Mouse (Mus musculus) hindbrain, embryonic 16.5 days (tissue): ENCODE data around the gene Babam2. TPM values are rescaled to one million over a fixed set of nuclear protein-coding genes. Genes with fewer than 3 reads are reported as not detected.

Experiments
- ATAC-seq: fragments of 200-750 bp; cut with Nextera tagmentation; 2 replicates; pipeline ENCODE4 v1.8.0; 2017; ENCODE audit warnings: moderate TSS enrichment, moderate library complexity
- H3K27ac ChIP-seq: fragments of 300-500 bp; sonication (generic); 2 replicates; pipeline ENCODE4 v1.5.1; 2014; ENCODE audit warnings: low read depth, mild to moderate bottlenecking, control low read depth, low read length, moderate library complexity
- H3K27me3 ChIP-seq: fragments of 300-500 bp; sonication (generic); replicated peaks from 2 replicates; pipeline ENCODE4 v1.6.1; 2014; ENCODE audit warnings: low read length; ENCODE audit not compliant: control insufficient read depth, insufficient read depth
- H3K36me3 ChIP-seq: fragments of 300-500 bp; sonication (generic); 2 replicates; pipeline ENCODE4 v1.6.1; 2014; ENCODE audit warnings: mild to moderate bottlenecking, low read length, moderate library complexity, mixed read lengths; ENCODE audit not compliant: control insufficient read depth, insufficient read depth
- H3K4me1 ChIP-seq: fragments of 300-500 bp; sonication (generic); 2 replicates; pipeline ENCODE4 v1.6.1; 2014; ENCODE audit warnings: low read depth, low read length; ENCODE audit not compliant: control insufficient read depth, insufficient read depth
- H3K4me2 ChIP-seq: fragments of 300-500 bp; sonication (generic); 2 replicates; pipeline ENCODE4 v1.6.1; 2014; ENCODE audit warnings: mild to moderate bottlenecking, low read length, control low read depth, moderate library complexity
- H3K4me3 ChIP-seq: fragments of 300-500 bp; sonication (generic); 2 replicates; pipeline ENCODE4 v1.5.1; 2014; ENCODE audit warnings: mild to moderate bottlenecking, low read length, control low read depth, moderate library complexity
- H3K9ac ChIP-seq: fragments of 300-500 bp; sonication (generic); 2 replicates; pipeline ENCODE4 v1.6.1; 2014; ENCODE audit warnings: low read depth, mild to moderate bottlenecking, control low read depth, low read length, moderate library complexity
- H3K9me3 ChIP-seq: fragments of 300-500 bp; sonication (generic); 2 replicates; pipeline ENCODE4 v1.6.1; 2014; ENCODE audit warnings: mild to moderate bottlenecking, low read length, moderate library complexity; ENCODE audit not compliant: control insufficient read depth
- WGBS: fragments of 180-500 bp; shearing (Covaris S2); extraction: QIAGEN DNeasy Blood & Tissue Kit; methylation state at CpG from one replicate; pipeline ENCODE4 v1.1.7; 2014; 5-methylcytosine and 5-hydroxymethylcytosine counted together
- polyA plus RNA-seq: library from polyadenylated mRNA; unstranded; fragments of >200 nt; fragmentation: Nextera tagmentation; extraction: Ambion mirVana; gene quantifications from 2 replicates; pipeline ENCODE4 v1.2.1, GENCODE M21; 2015

Babam2 gene
- polyA plus RNA-seq, 1 experiment from 2014 or later, result 49.0 TPM

DNA sequence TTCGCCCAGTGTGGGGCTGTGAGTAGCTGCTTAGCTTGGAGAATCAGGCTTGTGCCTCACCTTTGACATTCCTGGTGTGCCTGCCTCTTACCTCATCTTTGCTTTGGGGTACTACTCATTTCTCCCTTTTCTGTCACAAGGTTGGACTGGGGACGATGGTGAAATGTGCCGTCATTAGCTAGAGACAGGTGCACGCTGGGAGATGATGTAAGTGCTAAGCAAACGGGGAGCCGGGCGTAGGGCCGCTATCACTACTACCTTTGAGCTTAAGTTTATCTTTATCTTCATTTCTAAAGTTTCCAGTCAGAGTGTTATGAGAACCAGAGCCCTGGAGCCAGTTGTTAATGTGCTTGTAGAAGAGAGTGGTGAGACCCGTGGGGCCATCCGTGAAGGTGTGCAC lies 131.3 kb downstream of the Babam2 start:
- no peak overlapping the region for H3K4me2 ChIP-seq
- no peak overlapping the region for H3K9ac ChIP-seq
- no peaks in the 10 kb centered on the region for H3K36me3 ChIP-seq
- WGBS, result 93% methylated on average over 10 of the region's 10 CpGs
- no peak overlapping the region for H3K27ac ChIP-seq
- H3K4me1 ChIP-seq, result no peaks in the 10 kb centered on the region
- H3K9me3 ChIP-seq, result no peaks in the 10 kb centered on the region
- no peak overlapping the region for H3K4me3 ChIP-seq
- no peak for ATAC-seq
- H3K27me3 ChIP-seq, result no peaks in the 10 kb centered on the region

DNA sequence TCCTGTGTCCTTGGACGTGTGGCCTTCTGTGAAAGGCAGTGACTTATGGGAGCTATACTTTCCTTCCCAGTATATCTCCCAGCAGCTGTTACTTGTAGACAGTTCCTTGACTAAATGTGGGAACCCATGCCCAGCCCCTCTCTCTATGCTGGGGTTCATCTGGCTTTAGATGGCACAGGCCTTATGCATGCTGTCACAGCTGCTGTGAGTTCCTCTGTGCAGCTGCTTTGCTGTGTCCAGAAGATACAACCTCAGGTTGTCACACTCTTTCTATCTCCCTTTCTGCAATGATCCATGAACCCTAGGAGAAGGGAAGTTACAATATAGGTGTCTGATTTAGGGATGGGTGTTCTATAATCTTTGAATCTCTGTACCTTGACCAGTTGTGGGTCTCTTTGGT lies 132.1 kb downstream of the Babam2 start:
- H3K27me3 ChIP-seq, result no peaks in the 10 kb centered on the region
- H3K4me1 ChIP-seq, result no peaks in the 10 kb centered on the region
- H3K9me3 ChIP-seq, result no peaks in the 10 kb centered on the region; the same call in 1 of the 2 replicates
- no peak overlapping the region for H3K4me3 ChIP-seq
- no peaks in the 10 kb centered on the region for H3K36me3 ChIP-seq
- WGBS, result 77% methylated on average over 1 of the region's 1 CpGs
- H3K4me2 ChIP-seq, result no peak overlapping the region
- H3K9ac ChIP-seq, result no peak overlapping the region
- ATAC-seq, result no peak
- no peak overlapping the region for H3K27ac ChIP-seq

GRCm38 (mm10) chr5:31831587-31831986 lies 134.1 kb downstream of the Babam2 start:
- no peak overlapping the region for H3K9ac ChIP-seq
- WGBS, result 84% methylated on average over 1 of the region's 1 CpGs
- H3K27ac ChIP-seq, result no peak overlapping the region
- H3K4me1 ChIP-seq, result no peaks in the 10 kb centered on the region
- no peaks in the 10 kb centered on the region for H3K36me3 ChIP-seq
- H3K4me2 ChIP-seq, result no peak overlapping the region
- H3K4me3 ChIP-seq, result no peak overlapping the region
- H3K9me3 ChIP-seq, result peaks cover 2% of the 10 kb centered on the region; the same call in 1 of the 2 replicates
- no peaks in the 10 kb centered on the region for H3K27me3 ChIP-seq
- no peak for ATAC-seq

GRCm38 (mm10) chr5:31835691-31836090 lies 138.2 kb downstream of the Babam2 start:
- 87% methylated on average over 2 of the region's 2 CpGs for WGBS
- H3K27ac ChIP-seq, result no peak overlapping the region
- no peak overlapping the region for H3K9ac ChIP-seq
- ATAC-seq, result no peak
- H3K27me3 ChIP-seq, result no peaks in the 10 kb centered on the region
- H3K4me1 ChIP-seq, result no peaks in the 10 kb centered on the region
- no peak overlapping the region for H3K4me2 ChIP-seq
- no peak overlapping the region for H3K4me3 ChIP-seq
- H3K36me3 ChIP-seq, result no peaks in the 10 kb centered on the region
- H3K9me3 ChIP-seq, result peaks cover 2% of the 10 kb centered on the region; the same call in 1 of the 2 replicates

DNA sequence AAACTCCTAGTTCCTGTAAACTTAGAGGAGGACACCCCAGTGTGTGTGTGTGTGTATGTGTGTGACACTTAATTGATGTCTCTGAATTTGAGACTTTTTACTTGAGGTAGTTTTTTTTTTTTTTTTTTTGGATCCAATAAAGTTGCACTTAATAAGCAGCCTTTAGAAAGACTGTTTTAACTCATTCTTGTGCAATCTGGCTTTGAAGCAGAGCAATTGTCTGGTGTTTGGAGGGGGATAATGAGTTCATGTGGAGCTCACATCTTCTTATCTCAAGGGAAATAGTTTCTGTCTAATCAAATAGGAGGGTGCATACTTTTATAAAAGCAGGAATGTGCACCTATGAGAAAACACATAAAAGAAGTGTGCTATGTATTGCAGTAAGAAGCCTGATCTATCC lies 142.5 kb downstream of the Babam2 start:
- H3K36me3 ChIP-seq, result no peaks in the 10 kb centered on the region
- no peak overlapping the region for H3K4me3 ChIP-seq
- no peak for ATAC-seq
- no peaks in the 10 kb centered on the region for H3K4me1 ChIP-seq
- no peak overlapping the region for H3K27ac ChIP-seq
- H3K9me3 ChIP-seq, result 0 out of 2 replicates have a peak, but pooled peaks cover 2% of the 10 kb centered on the region
- no peak overlapping the region for H3K9ac ChIP-seq
- H3K27me3 ChIP-seq, result no peaks in the 10 kb centered on the region
- H3K4me2 ChIP-seq, result no peak overlapping the region

- no peak overlapping the region for H3K27ac ChIP-seq
- H3K36me3 ChIP-seq, result no peaks in the 10 kb centered on the region
- no peak overlapping the region for H3K4me2 ChIP-seq
- WGBS, result 94% methylated on average over 1 of the region's 1 CpGs
- H3K9ac ChIP-seq, result no peak overlapping the region
- H3K27me3 ChIP-seq, result no peaks in the 10 kb centered on the region
- no peak overlapping the region for H3K4me3 ChIP-seq
- 0 out of 2 replicates have a peak, but pooled peaks cover under 1% of the 10 kb centered on the region for H3K9me3 ChIP-seq
- ATAC-seq, result no peak
- no peaks in the 10 kb centered on the region for H3K4me1 ChIP-seq
These were observed 142.9 kb downstream of the Babam2 start for GRCm38 (mm10) chr5:31840406-31840805.

GRCm38 (mm10) chr5:31844856-31845255 lies 147.4 kb downstream of the Babam2 start:
- Histone ChIP-seq H3K9ac (no peak overlapping the region), H3K27me3 (no peaks in the 10 kb centered on the region), H3K4me3 (no peak overlapping the region), H3K36me3 (no peaks in the 10 kb centered on the region), H3K9me3 (no peaks in the 10 kb centered on the region), H3K27ac (no peak overlapping the region), H3K4me2 (no peak overlapping the region), H3K4me1 (no peaks in the 10 kb centered on the region)
- 92% methylated on average over 3 of the region's 3 CpGs for WGBS
- ATAC-seq, result no peak

DNA sequence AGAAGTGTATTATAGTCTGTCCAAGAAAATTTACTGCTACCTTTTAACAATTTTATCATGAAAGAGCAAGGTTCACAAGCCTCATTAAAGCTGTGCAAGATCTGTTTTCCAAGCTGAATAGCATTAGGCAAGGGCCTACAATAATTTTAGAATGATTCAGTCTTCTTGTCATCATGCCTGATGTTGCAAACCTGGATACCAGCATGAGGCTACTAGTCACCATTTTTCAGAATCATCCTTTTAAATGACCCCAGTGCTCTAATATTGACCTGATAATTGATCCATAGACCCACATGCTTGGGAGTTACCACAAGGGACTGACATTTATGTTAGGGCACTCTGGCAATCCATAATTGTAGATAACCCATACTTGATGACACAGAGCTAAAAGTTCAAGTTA lies 149.5 kb downstream of the Babam2 start:
- Histone ChIP-seq H3K4me3 (no peak overlapping the region), H3K9ac (no peak overlapping the region), H3K4me1 (no peaks in the 10 kb centered on the region), H3K9me3 (no peaks in the 10 kb centered on the region), H3K4me2 (no peak overlapping the region), H3K36me3 (no peaks in the 10 kb centered on the region), H3K27me3 (no peaks in the 10 kb centered on the region), H3K27ac (no peak overlapping the region)
- ATAC-seq, result no peak

DNA sequence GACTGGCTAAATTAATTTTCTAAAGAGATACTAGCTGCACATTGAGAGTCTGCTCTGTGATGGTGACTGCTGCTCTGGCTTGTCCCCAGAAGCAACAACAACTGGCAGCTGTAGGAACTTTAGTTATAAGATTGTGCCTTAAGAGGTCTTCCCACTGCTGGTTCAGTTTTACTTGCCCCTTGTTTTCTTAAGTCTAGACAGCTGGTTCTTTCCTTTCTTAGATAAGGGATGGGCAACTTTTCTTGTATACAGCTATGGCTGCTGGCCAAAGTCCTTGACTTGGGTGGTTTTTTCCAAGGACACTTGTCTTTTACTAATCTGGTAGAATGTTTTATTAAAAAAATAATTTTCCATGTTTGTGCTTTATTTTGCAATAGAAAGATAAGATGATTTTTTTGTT lies 151.5 kb downstream of the Babam2 start:
- Histone ChIP-seq H3K27ac (no peak overlapping the region), H3K36me3 (no peaks in the 10 kb centered on the region), H3K27me3 (no peaks in the 10 kb centered on the region), H3K4me2 (no peak overlapping the region), H3K4me3 (no peak overlapping the region), H3K9me3 (no peaks in the 10 kb centered on the region), H3K9ac (no peak overlapping the region), H3K4me1 (no peaks in the 10 kb centered on the region)
- no peak for ATAC-seq

DNA sequence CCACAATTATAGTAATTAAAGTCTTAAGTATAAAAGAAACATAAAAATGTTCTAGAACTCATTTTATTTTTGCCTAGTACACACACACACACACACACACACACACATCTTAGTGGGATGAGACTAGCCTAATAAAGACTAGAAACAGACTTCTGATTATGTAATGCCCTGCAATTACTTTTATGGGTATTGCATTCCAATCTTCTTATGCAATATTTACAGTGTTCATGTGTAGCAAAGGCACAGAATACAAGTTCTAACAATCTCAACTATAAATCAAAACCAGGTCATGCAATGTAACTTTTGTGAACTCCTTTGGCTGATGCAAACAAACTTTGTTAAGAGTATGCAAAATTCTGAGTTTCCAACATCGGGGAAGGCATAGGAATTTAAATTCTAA lies 155.3 kb downstream of the Babam2 start:
- no peak overlapping the region for H3K27ac ChIP-seq
- H3K4me1 ChIP-seq, result no peaks in the 10 kb centered on the region
- no peaks in the 10 kb centered on the region for H3K9me3 ChIP-seq
- H3K36me3 ChIP-seq, result no peaks in the 10 kb centered on the region
- H3K4me2 ChIP-seq, result no peak overlapping the region
- H3K4me3 ChIP-seq, result no peak overlapping the region
- H3K9ac ChIP-seq, result no peak overlapping the region
- 90% methylated on average over 1 of the region's 1 CpGs for WGBS
- no peaks in the 10 kb centered on the region for H3K27me3 ChIP-seq
- no peak for ATAC-seq
